Mouse (Mus musculus): ENCODE measurements at regions not wholly inside any gene's neighbourhood (a gene's known extent, or its start where the extent isn't known, plus 50 kb on each side); places are given as distances from the start of the nearest gene placed in this dataset.

DNA sequence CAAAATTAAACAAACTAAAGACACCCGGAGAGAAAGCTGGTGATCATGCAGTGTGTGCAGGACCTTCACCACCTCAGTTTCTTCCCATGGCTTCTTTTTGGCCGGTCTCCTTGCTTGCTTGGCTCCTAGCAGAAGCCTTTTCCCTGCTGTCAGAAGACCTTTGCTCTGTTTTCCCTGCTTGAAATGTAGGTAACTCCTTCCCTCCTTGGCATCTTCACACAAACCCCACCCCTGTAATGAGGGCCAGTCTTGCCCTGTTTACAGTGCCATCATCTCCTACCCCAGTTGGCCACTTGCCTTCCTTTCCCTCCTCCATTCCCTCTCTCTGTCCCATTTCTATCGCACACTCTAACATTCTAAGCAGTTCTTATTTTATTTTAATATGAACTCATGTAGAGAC is 69.7 kb upstream of the Lama4 start:
- TF ChIP-seq POLR2A (IDR thresholded peaks at IDR 0.05; ENCODE audit: borderline replicate concordance, insufficient read depth, low read length) (no peak), CTCF (IDR thresholded peaks at IDR 0.05; ENCODE audit: borderline replicate concordance, insufficient read depth, low read depth, low read length) (no peak)
